Mouse (Mus musculus): ENCODE data around the gene Ppp1r9a.

- TF ChIP-seq POLR2A (IDR thresholded peaks at IDR 0.05; ENCODE audit: borderline replicate concordance, control insufficient read depth, low read depth, low read length) (no peak), CTCF (IDR thresholded peaks at IDR 0.05; ENCODE audit: control insufficient read depth, insufficient read depth, low read length) (no peak)
Observed at GRCm38 (mm10) chr6:4963049-4963448, 60.3 kb downstream of the Ppp1r9a start.
